Mouse (Mus musculus) heart, adult 8-10 months (tissue): ENCODE data around the gene Chst8. TPM values are rescaled to one million over a fixed set of nuclear protein-coding genes. Genes with fewer than 3 reads are reported as not detected.
A peak's percentile ranks its signal among the peaks of the same experiment; 100 is the strongest.

Experiments
- DNase-seq: peaks from one replicate; pipeline ENCODE4 v3.0.0; 2022; ENCODE audit warnings: low spot score
- total RNA-seq, 4 experiments: library from RNA; stranded (reverse); gene quantifications; 2 replicates each; pipeline ENCODE4 v1.2.4; 2022

Chst8 gene
- total RNA-seq, 4 experiments from 2014 or later, result not detected

- no peak for DNase-seq
These were observed 143.2 kb downstream of the Chst8 start for GRCm38 (mm10) chr7:34669336-34669735.

- DNase-seq, result no peak
These were observed 144.6 kb downstream of the Chst8 start for GRCm38 (mm10) chr7:34667874-34668273.

DNA sequence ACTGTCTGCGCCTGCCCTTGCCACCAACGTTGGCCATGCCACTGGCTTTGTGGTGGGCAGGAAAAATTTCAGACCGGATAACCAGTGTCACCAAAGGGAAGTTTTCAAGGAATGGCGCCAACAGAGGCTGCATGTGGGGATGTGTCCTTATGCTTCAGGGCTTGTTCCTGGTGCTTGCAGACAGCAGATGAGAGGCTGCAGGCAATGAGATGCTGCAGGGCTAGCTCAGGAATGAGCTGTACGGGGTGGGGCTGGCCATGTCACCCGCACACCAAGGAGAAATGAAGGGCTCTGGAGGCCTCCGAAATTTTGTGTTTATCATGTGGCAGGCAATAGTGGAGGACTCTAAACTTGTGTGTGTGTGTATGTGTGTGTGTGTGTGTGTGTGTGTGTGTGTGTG lies 149.4 kb downstream of the Chst8 start:
- no peak for DNase-seq

DNA sequence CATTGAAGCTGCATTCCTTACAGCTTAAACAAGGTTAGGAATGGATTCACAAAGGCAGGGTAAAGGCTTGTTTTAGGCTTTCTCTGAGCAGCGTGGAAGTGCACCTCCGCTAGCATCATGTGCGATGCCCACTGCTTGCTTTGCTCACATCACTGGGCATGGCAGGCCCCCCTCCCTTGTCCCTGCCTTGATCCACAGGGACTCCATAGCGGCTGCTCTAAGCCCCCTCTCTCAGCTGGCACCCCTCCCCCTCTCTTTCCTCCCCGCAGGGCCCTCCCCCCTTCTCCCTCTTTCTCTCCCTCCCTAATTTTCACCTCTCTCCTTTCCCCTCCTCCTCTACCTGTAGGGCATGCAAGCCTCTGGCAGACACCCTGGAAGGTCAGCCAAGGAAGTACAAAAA lies 150.3 kb downstream of the Chst8 start:
- DNase-seq, result no peak

GRCm38 (mm10) chr7:34659386-34660085 lies 153.0 kb downstream of the Chst8 start:
- DNase-seq, result no peak

- no peak for DNase-seq
These were observed 155.9 kb downstream of the Chst8 start, which contains the start of gene Kctd15 for GRCm38 (mm10) chr7:34656632-34657031. Gene Kctd15, minus strand, starts transcription at chr7:34656732.

DNA sequence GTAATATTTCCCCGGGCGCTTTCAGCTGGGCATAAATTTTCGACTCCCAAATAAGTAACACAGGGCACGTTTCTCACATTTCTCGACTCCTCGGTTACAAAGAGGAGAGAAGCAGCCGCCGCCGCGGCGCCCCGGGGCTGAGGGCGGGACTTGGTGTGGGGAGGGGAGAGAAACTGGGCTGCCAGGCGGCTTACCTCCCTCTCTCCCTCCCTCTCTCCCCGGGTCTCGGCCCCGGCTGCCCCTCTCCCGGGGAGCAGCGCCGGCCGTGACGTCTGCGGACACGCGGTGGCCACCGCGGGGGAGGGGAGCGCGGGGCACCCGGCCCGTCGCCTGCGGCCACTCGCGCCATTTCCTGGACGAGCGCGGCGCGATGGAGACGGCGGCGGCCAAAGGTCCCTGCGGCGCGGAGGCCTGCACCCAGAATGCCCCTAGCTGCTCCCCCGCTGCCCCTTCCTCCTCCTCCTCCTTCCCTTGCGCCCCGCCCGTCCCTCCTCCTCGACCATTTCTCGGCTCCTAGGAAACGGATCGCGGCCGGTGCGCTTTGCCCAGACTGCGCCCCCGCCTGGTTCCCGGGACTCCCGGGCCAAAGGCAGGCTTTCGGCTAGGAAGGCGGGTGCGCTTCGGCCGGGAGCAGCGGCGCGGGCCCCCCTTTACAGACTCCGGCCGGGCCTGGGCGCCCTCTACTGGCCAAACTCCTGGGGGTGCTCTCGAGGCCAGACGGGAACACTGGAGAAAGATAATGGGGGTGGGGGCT lies 157.2 kb downstream of the Chst8 start:
- peak; percentile 83 for DNase-seq

- no peak for DNase-seq
These were observed 157.9 kb downstream of the Chst8 start for GRCm38 (mm10) chr7:34654441-34655085.

DNA sequence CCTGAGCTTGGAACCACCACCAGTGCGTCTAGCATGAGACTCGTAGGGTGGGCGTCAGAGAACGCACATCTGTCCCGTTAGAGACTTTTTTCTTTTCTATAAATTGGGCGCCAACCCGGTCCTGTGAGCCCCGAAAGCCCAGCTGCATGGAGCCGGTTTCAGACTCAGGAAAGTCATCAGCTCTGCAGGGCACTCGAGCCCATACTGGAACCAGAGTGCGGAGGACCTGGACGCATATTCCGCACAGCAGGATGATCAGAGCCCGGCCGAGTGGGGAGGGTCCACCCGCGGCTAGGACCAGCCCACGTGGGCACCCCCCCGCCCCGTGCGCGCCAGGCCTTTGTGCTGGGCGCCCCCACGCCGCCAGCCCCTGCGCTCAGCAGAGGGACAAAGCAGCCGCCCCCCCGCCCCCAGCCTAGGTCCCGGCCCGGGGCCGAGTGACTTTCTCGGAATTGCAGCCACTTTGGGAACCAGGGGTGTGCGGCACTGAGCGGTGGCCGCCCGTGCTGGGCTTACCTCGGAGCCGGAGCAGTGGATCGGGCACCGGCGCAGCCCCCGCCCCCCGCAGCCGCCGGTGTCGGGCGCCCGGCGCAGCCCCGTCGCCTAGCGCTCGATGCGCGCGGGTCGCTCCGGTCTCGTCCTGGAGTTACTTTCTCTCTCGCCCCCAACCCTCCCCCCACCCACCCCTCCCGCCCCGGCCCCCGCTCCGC lies 158.6 kb downstream of the Chst8 start:
- DNase-seq, result no peak

DNA sequence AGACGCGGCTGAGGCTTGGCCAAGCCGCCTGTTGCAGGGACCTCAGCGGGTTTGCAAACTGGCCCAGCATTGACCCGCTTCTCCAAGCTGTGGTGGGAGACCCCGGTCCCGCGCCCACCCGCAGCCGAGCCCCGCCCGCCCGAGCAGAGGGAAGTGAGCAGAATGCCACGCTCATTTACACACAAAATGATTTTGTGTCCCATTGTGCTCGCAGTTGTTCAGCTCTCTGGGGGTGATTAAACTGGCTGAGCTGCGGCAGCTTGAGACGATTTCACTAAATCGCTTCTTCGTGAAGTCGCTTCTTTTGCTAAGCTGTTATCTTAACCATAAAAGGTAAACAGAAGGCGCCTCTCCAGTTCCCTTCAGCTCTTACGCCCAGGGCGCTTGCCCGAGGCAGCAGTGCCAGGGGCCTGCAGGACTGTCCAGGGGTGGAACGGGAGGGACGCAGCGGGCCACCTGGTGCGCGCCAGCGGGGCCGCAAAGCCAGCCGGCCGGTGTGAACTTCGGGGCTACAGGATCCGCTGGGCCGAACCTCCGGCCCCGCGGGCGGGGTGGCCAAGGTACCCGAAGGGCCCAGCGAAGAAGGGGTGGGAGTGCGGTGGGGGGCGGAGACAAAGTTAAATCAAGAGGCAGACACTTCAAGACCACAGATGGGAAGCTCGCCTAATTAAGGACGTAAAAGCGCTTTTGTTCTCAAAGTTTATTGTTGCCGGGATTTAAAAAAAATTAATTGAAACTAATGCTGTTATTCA lies 159.6 kb downstream of the Chst8 start:
- no peak for DNase-seq

- no peak for DNase-seq
These were observed 161.1 kb downstream of the Chst8 start for GRCm38 (mm10) chr7:34651381-34651780.

GRCm38 (mm10) chr7:34647052-34647451 lies 165.5 kb downstream of the Chst8 start:
- no peak for DNase-seq

GRCm38 (mm10) chr7:34646144-34646795 lies 166.2 kb downstream of the Chst8 start:
- DNase-seq, result no peak

DNA sequence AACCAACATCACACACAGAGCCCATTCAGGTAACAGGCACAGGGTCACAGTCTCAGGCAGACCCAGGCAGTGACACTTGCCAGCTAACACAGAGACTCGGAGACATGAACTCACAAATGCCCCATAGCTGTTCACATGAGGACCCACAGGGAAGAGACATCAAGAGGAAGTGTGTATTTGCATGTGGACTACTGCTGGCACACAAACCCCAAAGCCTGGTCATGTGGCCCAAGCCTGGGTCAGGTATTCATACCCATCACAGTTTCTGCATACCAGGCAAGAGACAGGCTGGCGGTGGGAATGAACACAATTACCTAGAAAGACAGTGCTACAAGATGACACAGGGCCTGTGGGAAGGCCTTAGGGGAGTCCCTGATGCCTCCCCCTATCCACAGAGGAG lies 166.9 kb downstream of the Chst8 start:
- DNase-seq, result no peak

- no peak for DNase-seq
These were observed 167.9 kb downstream of the Chst8 start for GRCm38 (mm10) chr7:34644591-34644990.

DNA sequence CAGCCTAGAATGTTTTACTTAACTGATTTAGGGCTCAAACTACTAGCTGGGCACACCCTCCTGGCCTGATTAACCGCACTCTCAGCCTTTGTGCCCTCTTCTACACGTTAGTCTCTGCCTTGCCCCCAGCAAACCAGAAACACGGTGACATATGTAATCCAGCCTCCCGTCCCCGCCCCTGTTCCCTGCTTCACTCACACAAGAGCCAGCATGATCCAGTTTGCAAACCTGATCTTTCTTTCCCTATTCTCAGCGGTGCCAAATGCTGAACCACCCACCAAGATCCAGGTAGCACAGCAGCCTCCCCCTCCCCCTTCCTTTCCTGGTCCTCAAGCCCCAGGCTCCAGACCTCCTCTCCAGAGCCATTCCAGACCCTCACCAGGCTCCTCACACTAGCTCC lies 169.2 kb downstream of the Chst8 start:
- no peak for DNase-seq

GRCm38 (mm10) chr7:34641968-34642367 lies 170.5 kb downstream of the Chst8 start:
- no peak for DNase-seq

GRCm38 (mm10) chr7:34639798-34640197 lies 172.7 kb downstream of the Chst8 start:
- DNase-seq, result no peak

GRCm38 (mm10) chr7:34636661-34637060 lies 175.8 kb downstream of the Chst8 start:
- DNase-seq, result no peak

DNA sequence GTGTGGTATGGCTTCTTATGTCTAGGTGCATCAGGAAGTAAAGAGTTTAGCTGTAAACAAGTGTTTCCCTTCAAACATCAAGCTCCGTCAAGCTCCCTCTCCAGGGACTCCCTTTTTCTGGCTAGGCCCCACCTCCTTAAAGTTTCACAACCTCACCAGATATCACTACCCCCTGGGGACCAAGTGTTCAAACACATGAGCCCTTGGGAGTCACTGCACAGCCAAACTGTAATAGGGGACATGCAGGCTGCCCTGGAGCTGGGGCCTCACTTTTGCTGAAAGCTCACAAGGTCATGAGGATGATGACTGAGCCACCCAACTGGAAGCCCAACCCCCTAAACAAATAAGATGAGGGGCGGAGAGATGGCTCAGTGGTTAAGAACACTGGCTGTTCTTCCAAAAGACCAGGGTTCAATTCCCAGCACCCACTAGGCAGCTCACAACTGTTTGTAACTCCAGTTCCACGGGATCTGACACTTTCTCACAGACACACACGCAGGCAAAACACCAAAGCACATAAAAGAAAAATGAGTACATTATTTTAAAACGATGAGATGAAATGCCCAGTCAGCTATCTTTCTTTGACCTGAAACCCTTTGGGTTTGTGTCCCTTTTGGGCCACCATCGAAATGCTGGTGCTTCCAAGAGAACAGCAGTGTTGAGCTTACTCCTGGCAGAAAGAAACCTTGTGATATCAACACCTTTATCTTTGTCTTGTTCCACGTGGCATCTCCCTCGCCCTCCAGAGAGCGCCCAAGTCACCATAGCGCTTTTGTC lies 179.4 kb downstream of the Chst8 start:
- no peak for DNase-seq
